Mouse (Mus musculus) cerebellum, adult 18-20 months (tissue): ENCODE measurements at regions not wholly inside any gene's neighbourhood (a gene's known extent, or its start where the extent isn't known, plus 50 kb on each side); places are given as distances from the start of the nearest gene placed in this dataset.

Experiments used
- DNase-seq, 2 experiments: peaks; one replicate each; pipeline ENCODE4 v3.0.0; 2021

- DNase-seq, result peak; percentile 14 to 27
These were observed 86.1 kb downstream of the Abhd5 start for GRCm38 (mm10) chr9:122437464-122437863.

GRCm38 (mm10) chr9:122446387-122447105, 95.1 kb downstream of the Abhd5 start:
- no peak for DNase-seq

GRCm38 (mm10) chr9:122447568-122447967, 96.2 kb downstream of the Abhd5 start:
- DNase-seq, result no peak

- no peak for DNase-seq
These were observed 96.9 kb downstream of the Abhd5 start for GRCm38 (mm10) chr9:122448342-122448741.

- DNase-seq, result no peak
These were observed 99.1 kb downstream of the Abhd5 start for GRCm38 (mm10) chr9:122450524-122450923.

GRCm38 (mm10) chr9:122455301-122455700, 103.9 kb downstream of the Abhd5 start:
- no peak for DNase-seq

GRCm38 (mm10) chr9:122455779-122456178, 104.4 kb downstream of the Abhd5 start:
- no peak for DNase-seq

GRCm38 (mm10) chr9:122459491-122459890, 108.1 kb downstream of the Abhd5 start:
- no peak for DNase-seq

GRCm38 (mm10) chr9:122471539-122471938, 120.1 kb downstream of the Abhd5 start:
- DNase-seq, result no peak

GRCm38 (mm10) chr9:122476356-122476755, 124.9 kb downstream of the Abhd5 start:
- DNase-seq, result peak; percentile 11 to 19

- DNase-seq, result no peak
These were observed 135.6 kb downstream of the Abhd5 start for GRCm38 (mm10) chr9:122487001-122487400.

- DNase-seq, result no peak
These were observed 143.3 kb downstream of the Abhd5 start for GRCm38 (mm10) chr9:122494691-122495090.

GRCm38 (mm10) chr9:122496482-122496985, 145.1 kb downstream of the Abhd5 start:
- no peak for DNase-seq

GRCm38 (mm10) chr9:122501864-122502341, 150.5 kb downstream of the Abhd5 start:
- no peak for DNase-seq

GRCm38 (mm10) chr9:122521569-122521968, 170.2 kb downstream of the Abhd5 start:
- no peak for DNase-seq

- no peak for DNase-seq
These were observed 174.2 kb downstream of the Abhd5 start for GRCm38 (mm10) chr9:122525621-122526055.

GRCm38 (mm10) chr9:122528267-122528666, 176.9 kb downstream of the Abhd5 start:
- no peak for DNase-seq

GRCm38 (mm10) chr9:122529721-122530120, 178.3 kb downstream of the Abhd5 start:
- no peak for DNase-seq

GRCm38 (mm10) chr9:122531806-122532205, 180.4 kb downstream of the Abhd5 start:
- peak; percentile 6 to 11 for DNase-seq

GRCm38 (mm10) chr9:122534121-122534814, 182.9 kb downstream of the Abhd5 start:
- DNase-seq, result peak in 1 of 2 experiments; percentile 5

GRCm38 (mm10) chr9:122534965-122535364, 183.6 kb downstream of the Abhd5 start:
- no peak for DNase-seq

GRCm38 (mm10) chr9:122540091-122540490, 188.7 kb downstream of the Abhd5 start:
- no peak for DNase-seq

GRCm38 (mm10) chr9:122556051-122556450, 191.1 kb upstream of the Topaz1 start:
- DNase-seq, result no peak

GRCm38 (mm10) chr9:122566060-122566459, 181.1 kb upstream of the Topaz1 start:
- DNase-seq, result no peak
